8 mouse cellular contexts compared by ENCODE assay signal in genomic region chr17:12741218-12741968, GRCm38 (mm10). TPM values are rescaled to one million over a fixed set of nuclear protein-coding genes. Genes with fewer than 3 reads are reported as not detected.
A peak's percentile ranks its signal among the peaks of the same experiment; 100 is the strongest.
DNase-seq lines count a peak whose midpoint lies in the region; ATAC-seq and TF ChIP-seq lines count a peak whose summit lies in the region.

No protein-coding gene starts in this region.

- peaks cover 19% of the 10 kb centered on the region for H3K9me3 ChIP-seq in intestine, embryonic 16.5 days (ENCODE audit: control insufficient read depth, low read length)
- peaks cover 10% of the 10 kb centered on the region for H3K9me3 ChIP-seq in liver, embryonic 11.5 days (ENCODE audit: control insufficient read depth, low read length)
- 0 out of 2 replicates have a peak, but pooled peaks cover 11% of the 10 kb centered on the region for H3K9me3 ChIP-seq in midbrain, postnatal 0 days (ENCODE audit: low read length)
- peaks cover 26% of the 10 kb centered on the region for H3K9me3 ChIP-seq in stomach, embryonic 14.5 days (ENCODE audit: control insufficient read depth, low read depth, low read length)

- peak overlapping the region; percentile 76 for H3K9ac ChIP-seq in intestine, embryonic 16.5 days (ENCODE audit: low read depth, low read length)
- peak overlapping the region; percentile 70 for H3K9ac ChIP-seq in liver, embryonic 11.5 days (ENCODE audit: low read depth, low read length)
- peak overlapping the region; percentile 30 for H3K9ac ChIP-seq in midbrain, postnatal 0 days (replicated peaks; ENCODE audit: low read length, poor library complexity, severe bottlenecking)
- peak overlapping the region; percentile 62 for H3K9ac ChIP-seq in stomach, embryonic 14.5 days (replicated peaks; ENCODE audit: low read depth, low read length)

- intact Hi-C loops in left cerebral cortex, adult 2 months (cut with DNase I): no loop called here

- peak overlapping the region; percentile 49 for H3K4me3 ChIP-seq in left cerebral cortex, adult 2 months
- peak overlapping the region; percentile 65 for H3K4me3 ChIP-seq in intestine, embryonic 16.5 days (ENCODE audit: low read length)
- peak overlapping the region; percentile 61 for H3K4me3 ChIP-seq in liver, embryonic 11.5 days (ENCODE audit: low read depth, low read length)
- peak overlapping the region; percentile 38 for H3K4me3 ChIP-seq in midbrain, postnatal 0 days (ENCODE audit: low read depth, low read length)
- peak overlapping the region; percentile 54 for H3K4me3 ChIP-seq in stomach, embryonic 14.5 days (ENCODE audit: low read depth, low read length)

- H3K27me3 ChIP-seq in intestine, embryonic 16.5 days (replicated peaks; ENCODE audit: control insufficient read depth, insufficient read depth, low read length): no peaks in the 10 kb centered on the region
- no peaks in the 10 kb centered on the region for H3K27me3 ChIP-seq in liver, embryonic 11.5 days (replicated peaks; ENCODE audit: control insufficient read depth, insufficient read depth, low read length)
- H3K27me3 ChIP-seq in midbrain, postnatal 0 days (ENCODE audit: insufficient read depth, low read length): no peaks in the 10 kb centered on the region
- no peaks in the 10 kb centered on the region for H3K27me3 ChIP-seq in stomach, embryonic 14.5 days (ENCODE audit: control insufficient read depth, insufficient read depth, low read length)

- H3K27ac ChIP-seq in left cerebral cortex, adult 2 months: no peak overlapping the region; the same call in 1 of the 2 replicates
- peak overlapping the region; percentile 85 for H3K27ac ChIP-seq in intestine, embryonic 16.5 days (ENCODE audit: low read length)
- H3K27ac ChIP-seq in liver, embryonic 11.5 days (ENCODE audit: low read depth, low read length): peak overlapping the region; percentile 63
- H3K27ac ChIP-seq in midbrain, postnatal 0 days (ENCODE audit: low read depth, low read length): no peak overlapping the region; the same call in 1 of the 2 replicates
- H3K27ac ChIP-seq in stomach, embryonic 14.5 days (ENCODE audit: low read length): peak overlapping the region; percentile 93

- peaks cover 49% of the 10 kb centered on the region for H3K36me3 ChIP-seq in intestine, embryonic 16.5 days (ENCODE audit: control insufficient read depth, insufficient read depth, low read length)
- peaks cover 47% of the 10 kb centered on the region for H3K36me3 ChIP-seq in liver, embryonic 11.5 days (ENCODE audit: control insufficient read depth, insufficient read depth, low read length)
- peaks cover 13% of the 10 kb centered on the region; the same call in 1 of the 2 replicates for H3K36me3 ChIP-seq in midbrain, postnatal 0 days (ENCODE audit: insufficient read depth, low read length)
- peaks cover 44% of the 10 kb centered on the region for H3K36me3 ChIP-seq in stomach, embryonic 14.5 days (ENCODE audit: control insufficient read depth, insufficient read depth, low read length)

- peak in 1 of 2 experiments; percentile 20 for DNase-seq in left cerebral cortex, adult 2 months (ENCODE audit: extremely low spot score in 1 of 2, low spot score in 2 of 2)
- DNase-seq in left cerebral cortex, adult 11 months (ENCODE audit: low spot score): no peak
- DNase-seq in heart, adult 11 months: peak; percentile 99
- peak; percentile 62 for DNase-seq in liver, embryonic 11.5 days (ENCODE audit: low spot score)
- DNase-seq in midbrain, postnatal 0 days (ENCODE audit: low spot score): peak; percentile 83

- H3K4me2 ChIP-seq in intestine, embryonic 16.5 days (ENCODE audit: low read depth, low read length): 0 out of 2 replicates have a peak overlapping the region, but pooled peaks have one; percentile 16
- H3K4me2 ChIP-seq in liver, embryonic 11.5 days: peak overlapping the region; percentile 66
- H3K4me2 ChIP-seq in midbrain, postnatal 0 days (ENCODE audit: low read depth, low read length, poor library complexity, severe bottlenecking): peak overlapping the region; percentile 62
- H3K4me2 ChIP-seq in stomach, embryonic 14.5 days (replicated peaks; ENCODE audit: low read depth, low read length): peak overlapping the region; percentile 46; the same call in 1 of the 2 replicates

- peaks cover 20% of the 10 kb centered on the region for H3K4me1 ChIP-seq in intestine, embryonic 16.5 days (ENCODE audit: control insufficient read depth, insufficient read depth, low read length)
- H3K4me1 ChIP-seq in liver, embryonic 11.5 days (replicated peaks; ENCODE audit: control insufficient read depth, insufficient read depth, low read length): peaks cover 35% of the 10 kb centered on the region
- H3K4me1 ChIP-seq in midbrain, postnatal 0 days (ENCODE audit: insufficient read depth, low read length): no peaks in the 10 kb centered on the region
- peaks cover 19% of the 10 kb centered on the region for H3K4me1 ChIP-seq in stomach, embryonic 14.5 days (ENCODE audit: control insufficient read depth, insufficient read depth, low read length)

- TF ChIP-seq CTCF in left cerebral cortex, adult 2 months (IDR thresholded peaks at IDR 0.05): no peak; the same call in 1 of the 2 replicates
- 0 out of 2 replicates have a peak, but pooled peaks have one; percentile 4 for TF ChIP-seq CTCF in midbrain, postnatal 0 days (IDR thresholded peaks at IDR 0.05)

- peak; percentile 51 for ATAC-seq in common myeloid progenitor, adult 5-6 weeks (replicated peaks; ENCODE audit: low read depth, poor library complexity, severe bottlenecking)
- peak; percentile 86 for ATAC-seq in intestine, embryonic 16.5 days
- ATAC-seq in liver, embryonic 11.5 days (replicated peaks; ENCODE audit: low FRiP score): peak; percentile 70
- ATAC-seq in midbrain, postnatal 0 days (ENCODE audit: low FRiP score): peak; percentile 73
- peak; percentile 83 for ATAC-seq in stomach, embryonic 14.5 days (ENCODE audit: insufficient number of reproducible peaks, insufficient read depth, low FRiP score, low read depth)

- 58% methylated on average over 39 of the region's 45 CpGs for WGBS in intestine, embryonic 16.5 days
- 49% methylated on average over 45 of the region's 45 CpGs for whole genome bisulfite sequencing in liver, embryonic 11.5 days
- WGBS in midbrain, postnatal 0 days: 55% methylated on average over 44 of the region's 45 CpGs
- WGBS in stomach, embryonic 14.5 days: 42% methylated on average over 36 of the region's 45 CpGs

RNA-seq across cellular contexts. Expression of gene Igf2r, which starts 28.1 kb away (rescaled TPM):
- total RNA-seq in left cerebral cortex, adult 2 months (2021): 10 to 100 TPM; 29.1 to 29.3 TPM
- 5.8 and 7.3 TPM in 2 replicates for total RNA-seq in common myeloid progenitor, adult 5-6 weeks (2017)
- polyA plus RNA-seq in intestine, embryonic 16.5 days (2015; fragmentation: Nextera tagmentation; extraction: Ambion mirVana): 26.6 and 36.2 TPM in 2 replicates
- polyA plus RNA-seq in liver, embryonic 11.5 days (2014; fragmentation: Nextera tagmentation; extraction: Ambion mirVana): 41.8 and 43.7 TPM in 2 replicates
- total RNA-seq in midbrain, postnatal 0 days (2014; rRNA removed): 31.7 and 44.2 TPM in 2 replicates
- 5.0 and 5.4 TPM in 2 replicates for polyA plus RNA-seq in midbrain, postnatal 0 days (2015; fragmentation: Nextera tagmentation; extraction: Ambion mirVana)
- 46.0 and 51.7 TPM in 2 replicates for polyA plus RNA-seq in stomach, embryonic 14.5 days (2014; fragmentation: Nextera tagmentation; extraction: Ambion mirVana)

Comparison
In these comparisons a context has a peak if more than half of its experiments do, and no peak if none do; other contexts are left out.
1. H3K27ac ChIP-seq: peak in intestine, embryonic 16.5 days (single experiment), liver, embryonic 11.5 days (single experiment) and stomach, embryonic 14.5 days (single experiment); none in left cerebral cortex, adult 2 months (single experiment) and midbrain, postnatal 0 days (single experiment).
2. H3K4me2 ChIP-seq: peak in every context shown above with its lines; median percentile 66 in liver, embryonic 11.5 days; 62 in midbrain, postnatal 0 days; 46 in stomach, embryonic 14.5 days; 16 in intestine, embryonic 16.5 days.
3. Peak in every context shown above with its lines, with median percentiles within 50 percentile points of each other: H3K4me3 ChIP-seq, ATAC-seq and H3K9ac ChIP-seq.